Mouse (Mus musculus): ENCODE results near the gene Pus7l.

GRCm38 (mm10) chr15:94503451-94504215 lies 39.7 kb downstream of the Pus7l start:
- TF ChIP-seq NANOG (IDR thresholded peaks at IDR 0.05; ENCODE audit: borderline replicate concordance, low read length): no peak
- no peak for TF ChIP-seq CTCF (conservative IDR thresholded peaks at IDR 0.05; ENCODE audit: low read length)

Measured in E14TG2a.4 (cell line).